Mouse (Mus musculus) mesoderm, embryonic 11.5 days (tissue): ENCODE data around the gene Gm12216.
A peak's percentile ranks its signal among the peaks of the same experiment; 100 is the strongest.

Experiments
- DNase-seq: peaks from one replicate; pipeline ENCODE4 v3.0.0-alpha.2; 2012; ENCODE audit warnings: low read depth, low spot score

Gm12216 gene

DNA sequence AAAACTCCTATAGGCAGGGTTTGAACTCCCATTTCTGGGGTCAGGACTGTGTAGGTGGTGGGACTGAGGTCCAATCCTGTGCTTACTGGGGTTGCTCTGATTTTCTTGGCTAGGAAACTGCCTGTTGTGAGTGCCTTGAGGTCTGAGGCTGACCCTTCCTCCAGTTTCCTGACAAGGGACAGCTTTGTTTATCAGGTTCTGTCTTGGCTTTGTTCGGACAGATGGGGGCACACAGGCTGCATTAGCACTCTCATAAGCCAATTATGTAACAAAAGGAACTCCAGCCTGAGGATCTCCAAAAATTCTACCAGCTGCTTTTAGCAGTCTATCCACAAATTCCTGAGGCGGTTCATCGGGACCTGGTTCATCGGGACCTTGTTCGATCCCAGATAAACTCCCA lies 116.7 kb downstream of the Gm12216 start:
- no peak for DNase-seq

DNA sequence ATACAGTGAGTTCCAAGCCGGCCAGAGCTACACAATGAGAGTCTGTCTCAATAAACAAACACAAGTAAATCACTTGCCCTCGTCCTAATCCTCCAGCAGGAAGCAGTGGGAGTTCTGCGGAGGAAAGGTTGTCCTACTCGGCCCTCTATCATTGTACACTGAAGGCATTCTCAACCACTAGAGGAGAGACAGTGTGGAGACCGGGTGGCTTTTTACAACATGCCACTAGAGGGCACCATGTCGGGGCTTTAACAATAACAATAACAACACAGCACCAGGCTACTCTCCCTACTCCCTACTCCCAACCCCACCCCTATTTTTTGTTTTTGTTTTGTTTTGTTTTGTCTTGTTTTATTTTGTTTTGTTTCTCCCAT lies 121.5 kb downstream of the Gm12216 start:
- peak; percentile 41 for DNase-seq

DNA sequence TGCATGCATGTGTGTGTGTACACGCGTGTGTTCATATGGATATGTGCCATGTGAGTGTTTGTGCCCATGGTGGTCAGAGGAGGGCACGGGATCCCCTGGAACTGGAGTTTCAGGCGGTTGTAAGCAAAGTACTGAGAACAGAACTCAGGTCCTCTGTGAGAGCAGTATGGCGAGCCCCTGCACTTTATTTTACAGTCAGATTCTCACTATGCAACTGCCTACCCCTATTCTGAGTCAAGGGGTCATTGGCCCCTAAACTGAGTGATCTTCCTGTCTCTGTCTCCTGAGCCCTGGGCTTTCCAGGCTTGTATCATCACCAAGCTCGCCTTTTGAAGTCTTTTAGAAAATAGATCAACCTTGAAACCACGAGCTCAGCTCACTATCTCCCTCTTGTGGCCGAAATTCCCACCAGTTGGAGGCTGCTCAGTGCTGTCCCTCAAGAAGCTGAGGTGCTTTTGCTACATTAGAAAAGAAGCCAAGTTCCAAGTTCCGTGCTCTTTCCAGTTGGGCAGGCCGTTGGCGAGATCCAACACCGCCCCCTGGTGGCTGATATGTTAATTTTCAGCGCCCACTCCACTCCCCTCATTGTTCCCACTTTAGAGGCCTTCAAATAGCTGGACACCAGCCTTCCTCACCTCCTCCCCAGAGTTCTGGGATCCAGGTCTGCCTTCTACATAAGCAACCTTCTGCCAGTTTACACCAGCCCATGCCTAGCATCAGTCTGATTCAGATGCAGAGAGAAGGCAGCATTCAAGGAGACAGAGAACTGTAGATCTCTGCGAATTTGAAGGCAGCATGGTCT lies 122.1 kb downstream of the Gm12216 start:
- DNase-seq, result peak; percentile 87

DNA sequence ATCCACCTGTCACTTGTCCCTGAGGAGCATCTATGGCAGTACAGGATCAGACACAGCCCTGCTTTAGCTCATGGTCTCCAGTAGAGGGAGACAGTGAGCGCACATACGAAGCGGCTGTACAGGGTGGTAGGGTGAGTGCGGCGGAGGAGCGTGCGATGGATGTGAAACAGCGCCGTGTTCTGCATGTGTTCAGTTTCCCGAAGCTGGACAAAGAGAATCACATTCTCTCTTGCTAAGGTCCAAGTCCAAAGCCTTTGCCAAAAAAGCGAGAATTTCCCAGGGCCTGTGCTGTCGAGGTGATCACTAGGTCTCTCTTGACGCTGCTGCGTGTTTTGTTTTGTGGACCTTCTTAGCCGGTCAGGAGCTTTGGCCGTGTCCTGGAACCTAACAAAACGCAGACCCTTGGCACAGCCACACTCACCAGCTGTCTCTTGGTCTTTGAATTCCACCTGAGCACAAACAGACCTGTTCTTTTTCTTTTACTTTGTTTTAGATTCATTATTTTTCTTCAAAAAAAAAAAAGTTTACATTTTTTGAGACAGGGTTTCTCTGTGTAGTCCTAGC lies 123.3 kb downstream of the Gm12216 start:
- peak; percentile 90 for DNase-seq

DNA sequence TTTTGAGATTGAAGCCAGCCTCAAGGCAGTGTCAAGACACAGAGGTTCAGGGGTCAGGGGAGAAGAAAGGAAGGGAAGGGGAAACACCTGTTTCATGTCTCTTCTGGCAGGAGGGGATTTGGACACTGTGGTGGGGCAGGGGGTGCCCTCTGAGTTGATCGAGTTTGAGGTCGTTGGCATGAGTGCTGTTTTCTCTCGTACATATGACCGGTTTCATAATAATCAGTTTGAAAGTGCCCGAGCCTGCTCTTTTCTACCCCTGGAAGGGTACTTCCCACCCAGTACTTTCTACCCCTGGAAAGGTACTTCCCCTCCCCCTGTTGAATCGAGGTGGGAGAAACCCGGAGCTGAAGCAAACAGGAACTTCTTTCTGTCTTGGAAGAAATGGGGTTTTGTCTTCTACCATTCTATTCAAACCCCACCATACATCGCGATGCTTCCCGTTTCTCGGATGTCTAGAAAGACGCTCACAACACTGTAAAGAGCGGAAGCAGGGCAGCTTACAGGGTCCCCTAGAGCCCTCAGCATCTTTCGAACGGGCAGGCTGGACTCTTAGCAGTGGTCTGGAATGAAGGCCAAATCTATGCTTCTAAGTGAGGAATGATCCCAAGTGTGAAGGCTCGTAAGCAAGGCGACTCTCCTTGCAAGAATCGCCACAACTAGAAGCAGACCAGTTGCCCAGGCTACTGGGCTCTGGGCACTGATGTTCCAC lies 123.9 kb downstream of the Gm12216 start:
- DNase-seq, result no peak

DNA sequence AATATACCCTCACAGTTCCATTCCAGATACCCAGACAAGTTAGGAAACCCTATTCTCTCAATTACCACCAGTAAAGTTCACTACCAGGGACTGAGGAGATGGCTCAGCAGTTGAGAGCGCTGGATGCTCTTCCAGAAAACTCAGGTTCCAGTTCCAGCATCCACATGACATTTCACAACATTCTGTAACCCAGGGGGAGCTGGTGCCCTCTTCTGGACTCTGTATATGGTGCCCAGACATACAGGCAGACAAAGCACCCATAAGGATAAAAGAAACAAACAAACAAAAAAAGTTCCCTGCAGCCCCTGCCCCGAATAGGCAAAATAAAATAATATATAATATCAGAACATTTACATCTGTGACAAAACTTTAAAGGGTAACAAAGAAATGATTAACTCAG lies 124.6 kb downstream of the Gm12216 start:
- DNase-seq, result no peak

DNA sequence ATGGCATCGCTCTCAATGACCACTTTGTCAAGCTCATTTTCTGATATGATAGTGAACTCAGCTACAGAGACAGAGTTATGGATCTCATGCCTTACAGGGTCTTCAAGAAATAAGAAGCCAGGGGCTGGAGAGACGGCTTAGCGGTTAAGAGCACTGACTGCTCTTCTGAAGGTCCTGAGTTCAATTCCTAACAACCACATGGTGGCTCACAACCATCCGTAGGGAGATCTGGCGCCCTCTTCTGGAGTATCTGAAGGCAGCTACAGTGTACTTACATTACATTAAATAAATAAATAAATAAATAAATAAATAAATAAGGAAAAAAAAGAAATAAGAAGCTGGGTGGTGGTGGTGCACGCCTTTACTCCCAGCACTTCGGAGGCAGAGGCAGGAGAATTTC lies 125.2 kb downstream of the Gm12216 start:
- DNase-seq, result no peak
